Mouse (Mus musculus): ENCODE results near the gene Tepp.

GRCm38 (mm10) chr8:95272871-95273270, 37.5 kb upstream of the Tepp start:
- TF ChIP-seq CTCF (IDR thresholded peaks at IDR 0.05; ENCODE audit: insufficient read depth, low read depth, low read length) (no peak), POLR2A (IDR thresholded peaks at IDR 0.05; ENCODE audit: insufficient read depth, low read depth, low read length) (no peak)

All from olfactory bulb, adult 2 months (tissue).